Mouse (Mus musculus) myocyte (in vitro differentiated cells): ENCODE data around the gene Zfp668. TPM values are rescaled to one million over a fixed set of nuclear protein-coding genes. Genes with fewer than 3 reads are reported as not detected.

Experiments used
- H3K27me3 ChIP-seq: one replicate; pipeline ENCODE4 v1.6.1; 2011; ENCODE audit not compliant: control insufficient read depth, insufficient read depth, insufficient read length
- H3K36me3 ChIP-seq: one replicate; pipeline ENCODE4 v1.6.1; 2011; ENCODE audit not compliant: control insufficient read depth, insufficient read depth
- H3K4me2 ChIP-seq: one replicate; pipeline ENCODE4 v1.6.1; 2011; ENCODE audit warnings: low read depth, control low read depth
- H3K4me3 ChIP-seq: one replicate; pipeline ENCODE4 v1.5.1; 2011; ENCODE audit warnings: mild to moderate bottlenecking, control low read depth, moderate library complexity
- H3K79me2 ChIP-seq: one replicate; pipeline ENCODE4 v1.6.1; 2011; ENCODE audit not compliant: control insufficient read depth, insufficient read depth
- H3ac ChIP-seq: one replicate; pipeline ENCODE4 v1.6.1; 2011; ENCODE audit not compliant: control insufficient read depth, insufficient read length
- CEBPB ChIP-seq: IDR thresholded peaks from 2 replicates; pipeline ENCODE4 v1.6.1; 2011; ENCODE audit warnings: mild to moderate bottlenecking, moderate library complexity; ENCODE audit not compliant: poor library complexity, insufficient read depth, severe bottlenecking
- E2F4 ChIP-seq: IDR thresholded peaks from one replicate; pipeline ENCODE4 v1.6.1; 2011; ENCODE audit warnings: mild to moderate bottlenecking, control low read depth, moderate library complexity; ENCODE audit not compliant: insufficient read depth
- MAX ChIP-seq: IDR thresholded peaks from one replicate; pipeline ENCODE4 v1.6.1; 2011; ENCODE audit warnings: low read depth, mild to moderate bottlenecking, control low read depth
- MYOD1 ChIP-seq, 3 experiments: IDR thresholded peaks; one replicate each; pipeline ENCODE4 v1.6.1; 2011; ENCODE audit warnings: control low read depth in 2 of 3, low read depth in 2 of 3, mild to moderate bottlenecking in 2 of 3, moderate library complexity in 1 of 3; ENCODE audit not compliant: insufficient read length in 2 of 3, control insufficient read depth in 1 of 3
- MYOG ChIP-seq, 3 experiments: IDR thresholded peaks; one replicate each; pipeline ENCODE4 v1.6.1; 2011; ENCODE audit warnings: control low read depth in 2 of 3, low read depth in 2 of 3, mild to moderate bottlenecking in 2 of 3; ENCODE audit not compliant: insufficient read length in 2 of 3, control insufficient read depth in 1 of 3, insufficient read depth in 1 of 3
- POLR2A ChIP-seq: IDR thresholded peaks from one replicate; pipeline ENCODE4 v1.6.1; 2011; ENCODE audit warnings: low read depth, mild to moderate bottlenecking, control low read depth, moderate library complexity; ENCODE audit not compliant: insufficient read length
- POLR2AphosphoS2 ChIP-seq: IDR thresholded peaks from one replicate; pipeline ENCODE4 v1.6.1; 2011; ENCODE audit warnings: low read depth, control low read depth; ENCODE audit not compliant: insufficient read length
- REST ChIP-seq: IDR thresholded peaks from one replicate; pipeline ENCODE4 v1.6.1; 2011; ENCODE audit warnings: mild to moderate bottlenecking, control low read depth, moderate library complexity; ENCODE audit not compliant: insufficient read depth, insufficient read length
- SRF ChIP-seq: IDR thresholded peaks from one replicate; pipeline ENCODE4 v1.6.1; 2011; ENCODE audit warnings: low read depth; ENCODE audit not compliant: control insufficient read depth, insufficient read length
- TCF12 ChIP-seq: IDR thresholded peaks from one replicate; pipeline ENCODE4 v1.6.1; 2011; ENCODE audit warnings: mild to moderate bottlenecking, control low read depth; ENCODE audit not compliant: poor library complexity, insufficient read depth, severe bottlenecking
- TCF3 ChIP-seq: IDR thresholded peaks from one replicate; pipeline ENCODE4 v1.6.1; 2011; ENCODE audit warnings: low read depth, control low read depth; ENCODE audit not compliant: insufficient read length
- USF1 ChIP-seq: IDR thresholded peaks from one replicate; pipeline ENCODE4 v1.6.1; 2011; ENCODE audit warnings: low read depth, mild to moderate bottlenecking, control low read depth, moderate library complexity
- polyA plus RNA-seq: library from polyadenylated mRNA; unstranded; fragments of >200 nt; fragmentation: generic; extraction: Trizol; gene quantifications from one replicate; pipeline ENCODE4 v1.2.1, GENCODE M21; 2012; ENCODE audit warnings: missing spikeins

Gene Zfp668
- 7.9 TPM for polyA plus RNA-seq

GRCm38 (mm10) chr7:127876467-127877348, at the start of gene Zfp668:
TSS of gene Zfp668 (minus strand) at chr7:127876828.
- Histone ChIP-seq H3ac (peak within 1 kb of the TSS; percentile 83), H3K4me2 (peak within 1 kb of the TSS; percentile 81), H3K79me2 (peaks cover 69% of the 10 kb centered on the region), H3K27me3 (no peaks in the 10 kb centered on the region), H3K4me3 (peak within 1 kb of the TSS; percentile 98), H3K36me3 (peaks cover 10% of the 10 kb centered on the region)
- TF ChIP-seq MYOD1 (IDR thresholded peaks at IDR 0.05; ENCODE audit: control insufficient read depth in 1 of 3, insufficient read length in 2 of 3, low read depth in 2 of 3) (peak in 1 of 3 experiments; percentile 27), SRF (no peak), E2F4 (peak; percentile 7), POLR2A (peak; percentile 67), MYOG (IDR thresholded peaks at IDR 0.05; ENCODE audit: control insufficient read depth in 1 of 3, insufficient read depth in 1 of 3, insufficient read length in 2 of 3, low read depth in 2 of 3) (peak in 1 of 3 experiments; percentile 39), POLR2AphosphoS2 (peak; percentile 91)

DNA sequence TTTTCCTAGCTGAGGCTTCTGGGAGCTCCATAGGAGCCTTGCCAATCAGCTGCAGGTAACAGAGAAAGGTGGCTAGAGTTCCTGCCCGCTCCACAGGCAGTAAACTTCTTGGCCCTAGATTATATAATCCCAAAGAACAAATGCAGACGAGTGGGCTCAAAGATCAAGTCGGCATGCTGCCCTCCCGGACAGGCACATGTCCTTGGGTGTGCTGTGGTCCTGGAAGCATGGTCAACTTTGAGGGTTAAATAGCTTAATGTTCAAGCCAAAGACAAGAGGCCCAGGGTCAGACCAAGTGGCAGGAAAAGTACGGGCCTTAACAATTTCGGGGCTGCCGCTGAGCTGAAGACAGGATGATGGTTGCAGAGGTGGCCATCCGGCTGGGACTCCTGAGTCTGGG, 49.4 kb upstream of the Zfp668 start:
- Histone ChIP-seq H3K36me3 (peaks cover 8% of the 10 kb centered on the region), H3K4me2 (no peak overlapping the region), H3K79me2 (no peaks in the 10 kb centered on the region), H3K4me3 (no peak overlapping the region), H3K27me3 (no peaks in the 10 kb centered on the region), H3ac (no peak overlapping the region)
- TF ChIP-seq TCF3 (no peak), E2F4 (no peak), POLR2A (no peak), POLR2AphosphoS2 (no peak), REST (no peak)

DNA sequence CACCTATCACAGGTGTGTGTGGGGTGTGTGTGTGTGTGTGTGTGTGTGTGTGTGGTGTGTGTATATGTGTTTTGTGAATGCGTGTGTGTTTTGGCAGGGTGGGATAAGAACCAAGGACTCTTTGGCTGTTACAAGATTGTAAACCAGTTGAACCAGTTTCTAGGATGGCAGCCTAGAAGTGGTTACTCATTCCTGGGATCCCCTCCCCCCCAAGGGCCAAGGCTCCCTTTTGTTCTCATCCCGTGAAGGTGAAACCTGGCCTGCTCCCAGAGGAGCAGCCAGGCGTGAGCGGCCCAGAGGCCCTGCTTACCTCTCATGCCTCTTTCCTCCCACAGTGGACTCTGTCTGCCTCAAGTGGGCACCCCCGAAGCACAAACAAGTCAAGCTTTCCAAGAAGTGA, 48.6 kb upstream of the Zfp668 start:
- Histone ChIP-seq H3K79me2 (no peaks in the 10 kb centered on the region), H3K36me3 (peaks cover 8% of the 10 kb centered on the region), H3K4me2 (no peak overlapping the region), H3K4me3 (no peak overlapping the region), H3ac (no peak overlapping the region), H3K27me3 (no peaks in the 10 kb centered on the region)
- TF ChIP-seq E2F4 (no peak), MYOG (IDR thresholded peaks at IDR 0.05; ENCODE audit: control insufficient read depth in 1 of 3, insufficient read depth in 1 of 3, insufficient read length in 2 of 3, low read depth in 2 of 3) (no peak), REST (no peak), USF1 (no peak), MAX (no peak), POLR2AphosphoS2 (no peak), CEBPB (no peak), TCF12 (no peak)

DNA sequence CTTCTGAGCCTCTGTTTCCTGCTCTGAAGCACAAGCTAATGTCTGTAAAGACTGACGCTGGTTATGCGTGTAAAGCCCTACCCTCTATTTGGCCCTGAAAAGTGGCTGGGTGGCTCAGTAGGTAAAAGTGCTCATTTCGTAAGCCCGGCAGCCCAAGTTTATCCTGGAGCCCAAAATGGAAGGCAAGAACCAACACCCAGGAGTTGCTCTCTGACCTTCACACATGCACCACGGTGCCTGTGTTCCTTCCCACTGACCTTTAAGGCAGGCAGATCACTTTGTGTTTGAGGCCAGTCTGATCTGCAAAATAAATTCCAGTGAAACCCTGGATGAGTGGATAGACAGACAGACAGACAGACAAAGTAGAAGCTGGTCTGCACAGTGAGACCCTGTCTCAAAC, 47.1 kb upstream of the Zfp668 start:
- Histone ChIP-seq H3K4me2 (no peak overlapping the region), H3ac (no peak overlapping the region), H3K79me2 (no peaks in the 10 kb centered on the region), H3K4me3 (no peak overlapping the region), H3K36me3 (peaks cover 8% of the 10 kb centered on the region), H3K27me3 (no peaks in the 10 kb centered on the region)
- TF ChIP-seq SRF, result no peak
- TF ChIP-seq CEBPB, result no peak
- TF ChIP-seq POLR2AphosphoS2, result no peak
- TF ChIP-seq TCF12, result no peak
- no peak for TF ChIP-seq MYOD1 (IDR thresholded peaks at IDR 0.05; ENCODE audit: control insufficient read depth in 1 of 3, insufficient read length in 2 of 3, low read depth in 2 of 3)
- TF ChIP-seq USF1, result no peak
- no peak for TF ChIP-seq POLR2A
- no peak for TF ChIP-seq REST
- TF ChIP-seq TCF3, result no peak
- no peak for TF ChIP-seq MAX
- no peak for TF ChIP-seq MYOG (IDR thresholded peaks at IDR 0.05; ENCODE audit: control insufficient read depth in 1 of 3, insufficient read depth in 1 of 3, insufficient read length in 2 of 3, low read depth in 2 of 3)
- TF ChIP-seq E2F4, result no peak
